Mouse (Mus musculus) T-helper 1 cell (primary cell): Measurements from ENCODE around the gene Actl7b.

Experiments
- in situ Hi-C: fragments of 300-600 bp; cut with MboI, MseI; formaldehyde crosslinking; loops from one replicate; pipeline ENCODE4 v1.15.1; 2025; ENCODE audit warnings: high pct_unique_total_duplicates

Actl7b gene

DNA sequence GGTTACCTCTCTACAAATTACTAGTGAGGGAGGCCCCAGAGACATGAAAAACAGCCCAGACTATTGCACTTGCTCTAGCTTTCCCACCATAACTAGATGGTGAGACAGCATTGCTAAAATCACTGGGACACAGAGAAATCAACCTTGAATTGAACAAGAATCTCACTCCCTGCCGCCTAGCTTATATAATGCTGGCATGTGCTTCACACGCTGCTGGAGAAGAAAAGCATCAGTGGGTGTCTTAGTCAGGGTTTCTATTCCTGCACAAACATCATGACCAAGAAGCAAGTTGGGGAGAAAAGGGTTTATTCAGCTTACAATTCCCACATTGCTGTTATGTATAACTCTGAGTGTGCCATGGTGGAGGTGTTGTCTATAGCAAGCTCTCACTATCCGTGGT lies 28.1 kb downstream of the Actl7b start:
- in situ Hi-C loops: no loop called here

DNA sequence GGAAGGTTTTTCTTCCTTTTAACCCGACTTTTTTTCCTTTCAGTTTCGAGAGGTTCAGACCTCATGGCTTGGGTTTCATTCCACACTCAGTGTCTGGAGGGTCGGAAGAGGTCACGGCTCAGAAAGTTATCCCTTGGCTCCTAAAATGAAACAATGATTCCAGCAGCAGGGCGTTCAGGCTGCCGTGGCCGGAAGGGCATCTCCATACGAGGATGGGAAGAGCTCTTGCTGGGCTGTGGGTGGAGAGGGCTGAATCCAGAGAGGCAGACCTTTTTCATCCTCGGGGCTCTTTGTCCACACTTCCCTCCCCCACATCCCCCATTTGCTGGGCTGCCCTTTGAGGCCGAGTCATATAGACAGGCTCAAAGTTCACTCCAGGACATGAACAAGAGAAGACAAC lies 39.0 kb downstream of the Actl7b start:
- in situ Hi-C loops: no loop called here

DNA sequence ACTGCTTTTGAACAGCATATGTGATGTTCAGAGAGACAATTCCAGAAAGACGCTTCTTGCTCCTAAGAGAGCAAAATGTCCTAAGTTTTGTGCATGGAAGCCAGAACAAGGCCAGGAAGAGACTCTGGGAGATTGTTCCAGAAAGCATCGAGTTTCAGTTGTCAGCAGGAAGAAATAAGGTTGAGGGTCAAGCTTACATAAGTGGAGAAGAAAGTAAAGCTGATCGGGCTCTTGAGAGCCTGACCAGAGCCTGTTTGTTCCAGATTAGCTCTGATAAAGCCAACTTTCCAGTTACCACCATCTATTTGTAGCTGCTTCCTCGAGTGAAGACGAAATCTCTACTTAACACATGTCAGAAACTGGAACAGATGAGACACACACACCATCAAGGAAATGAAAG lies 42.6 kb downstream of the Actl7b start:
- in situ Hi-C loops: no loop called here

DNA sequence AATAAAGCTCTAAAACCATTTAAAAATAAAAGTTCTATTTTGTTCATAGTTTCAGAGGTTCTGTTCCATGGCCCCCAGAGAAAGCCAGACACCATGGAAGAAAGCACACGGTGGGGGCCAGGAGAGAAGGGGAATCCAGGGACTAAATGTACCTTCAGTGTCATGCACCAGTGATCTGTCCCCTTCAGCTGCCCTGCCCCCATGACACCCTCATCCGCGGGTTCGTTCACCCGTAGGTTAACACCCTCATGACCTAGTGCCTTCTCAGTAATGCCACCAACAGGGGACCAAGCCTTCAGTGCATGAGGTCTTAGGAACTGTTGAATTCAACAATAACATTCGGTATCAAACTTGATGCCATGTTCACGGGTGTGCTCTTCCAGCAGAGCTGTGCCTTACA lies 44.8 kb downstream of the Actl7b start:
- in situ Hi-C loops: no loop called here
